Mouse (Mus musculus) stomach, postnatal 0 days (tissue): ENCODE data around the gene Pih1d3.

Experiments
- CTCF ChIP-seq: IDR thresholded peaks from 2 replicates; pipeline ENCODE4 v1.5.1; 2016; ENCODE audit warnings: antibody characterized with exemption, low read depth, mild to moderate bottlenecking, moderate library complexity
- EP300 ChIP-seq: optimal IDR thresholded peaks from 2 replicates; pipeline ENCODE3; 2016; ENCODE audit warnings: antibody characterized with exemption

- no peak for TF ChIP-seq CTCF
- TF ChIP-seq EP300: no peak
Measured at GRCm38 (mm10) chr1:31205346-31205745, 17.3 kb upstream of the Pih1d3 start.
